Mouse (Mus musculus) 3134 (cell line): ENCODE measurements at regions not wholly inside any gene's neighbourhood (a gene's known extent, or its start where the extent isn't known, plus 50 kb on each side); places are given as distances from the start of the nearest gene placed in this dataset.

ENCODE experiments used
- DNase-seq: peaks from one replicate; pipeline ENCODE4 v3.0.0-alpha.2; 2011; ENCODE audit warnings: low spot score; ENCODE audit not compliant: insufficient read length; ENCODE audit errors: extremely low read depth

DNA sequence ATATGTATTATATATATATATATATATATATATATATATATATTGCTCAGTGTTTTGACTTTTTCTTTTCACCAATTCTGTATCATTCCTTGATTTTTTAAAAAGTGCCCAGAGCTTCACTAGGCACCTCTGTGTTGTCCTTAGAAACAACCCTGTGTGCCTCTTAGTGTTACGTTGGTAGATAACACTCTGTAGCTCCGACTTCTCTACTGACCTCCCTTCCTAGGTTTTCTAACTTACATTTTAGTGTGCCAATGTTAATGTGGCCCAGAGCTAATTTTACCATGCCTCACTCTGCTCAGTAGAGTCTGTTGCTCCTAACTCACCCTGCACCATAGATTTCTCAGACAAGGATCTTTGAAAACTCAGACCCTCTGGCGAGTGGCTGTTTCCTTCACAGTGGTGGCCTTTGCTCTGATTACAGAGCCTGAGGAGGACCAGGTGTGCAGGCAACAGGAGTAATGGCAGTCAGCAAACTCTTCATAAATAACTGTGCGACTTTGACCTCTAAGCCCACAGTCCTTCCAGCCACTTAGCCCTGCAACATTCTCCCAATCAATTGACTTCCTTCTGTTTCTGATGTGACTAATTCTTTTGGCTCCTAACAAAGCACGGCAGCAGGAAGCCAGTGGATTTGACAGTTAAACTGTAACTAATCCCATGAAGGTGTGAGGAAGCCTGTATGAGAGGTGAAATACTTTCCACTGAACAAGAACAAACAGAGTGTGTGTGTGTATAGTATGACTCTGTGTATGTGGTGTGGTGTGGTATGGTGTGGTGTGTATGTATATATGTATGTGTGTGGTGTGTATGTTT, 53.6 kb upstream of the Actr3 start:
- DNase-seq: no peak

DNA sequence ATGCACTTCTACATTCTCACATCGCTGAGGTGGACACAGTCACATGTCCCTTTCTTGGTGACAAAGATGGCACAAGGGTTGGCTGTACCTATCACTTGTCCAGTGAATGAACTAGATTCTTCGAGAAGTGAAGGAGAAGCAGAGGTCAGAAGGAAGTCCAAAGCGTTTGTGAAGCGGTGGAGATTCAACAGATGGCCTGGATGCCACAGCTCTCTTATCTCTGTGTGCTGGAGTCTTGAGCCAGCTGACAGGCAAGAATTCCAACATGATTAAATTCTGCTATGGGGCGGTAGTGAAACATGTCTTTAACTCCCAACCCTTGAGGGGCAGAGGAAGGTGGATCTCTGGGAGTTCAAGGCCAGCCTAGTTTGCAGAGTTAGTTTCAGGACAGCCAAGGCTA, 55.5 kb upstream of the Actr3 start:
- DNase-seq: no peak

DNA sequence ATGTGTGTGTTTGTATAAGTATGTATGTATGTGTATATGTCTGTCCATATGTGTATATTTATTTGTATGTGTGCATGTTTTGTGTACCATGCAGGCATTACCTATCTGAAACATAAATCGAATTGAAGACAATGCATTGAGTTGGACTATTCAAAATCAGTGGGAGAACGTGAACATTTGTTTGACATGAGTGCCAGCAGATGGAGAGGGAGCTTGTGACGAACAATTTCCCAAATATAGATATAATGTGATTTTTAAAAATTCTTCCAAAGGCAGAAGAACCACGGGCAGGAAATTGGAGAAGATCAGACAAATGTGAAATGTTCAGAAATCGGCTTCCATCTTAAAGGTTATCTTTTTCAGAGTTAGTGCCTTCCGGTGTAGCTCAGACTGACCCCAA, 59.1 kb upstream of the Actr3 start:
- DNase-seq: no peak

DNA sequence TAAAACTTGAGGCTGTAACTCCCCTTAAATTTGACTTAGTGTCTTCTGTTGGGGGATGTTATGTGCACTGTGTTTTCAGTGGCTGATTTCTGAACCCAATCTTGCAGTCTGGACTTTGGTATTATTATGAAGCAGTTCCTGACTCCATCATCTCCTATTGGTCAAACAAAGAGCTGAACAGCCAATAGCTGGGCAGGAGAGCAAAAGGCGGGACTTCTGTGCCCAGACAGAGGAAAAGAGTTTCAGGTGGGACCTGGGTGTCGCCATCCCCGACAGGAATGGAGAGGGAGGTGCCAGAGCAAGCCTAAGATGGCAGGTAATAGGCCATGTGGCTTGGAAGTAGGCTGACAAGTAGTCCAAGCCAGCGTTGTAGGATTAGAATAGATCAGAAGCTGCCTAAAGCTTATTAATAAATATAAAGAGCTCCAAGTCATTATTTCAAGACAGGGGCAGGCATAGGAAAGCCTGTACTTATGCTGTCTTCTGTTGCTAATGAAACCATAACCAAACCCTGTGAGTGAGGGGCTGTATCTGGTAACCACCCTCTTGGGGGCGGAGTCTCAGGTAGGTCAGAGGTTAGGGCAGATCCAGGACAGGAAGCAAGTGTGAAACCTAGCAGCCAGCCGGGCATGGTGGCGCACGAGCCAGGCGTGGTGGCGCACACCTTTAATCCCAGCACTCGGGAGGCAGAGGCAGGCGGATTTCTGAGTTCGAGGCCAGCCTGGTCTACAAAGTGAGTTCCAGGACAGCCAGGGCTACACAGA, 60.0 kb upstream of the Actr3 start:
- DNase-seq: no peak

DNA sequence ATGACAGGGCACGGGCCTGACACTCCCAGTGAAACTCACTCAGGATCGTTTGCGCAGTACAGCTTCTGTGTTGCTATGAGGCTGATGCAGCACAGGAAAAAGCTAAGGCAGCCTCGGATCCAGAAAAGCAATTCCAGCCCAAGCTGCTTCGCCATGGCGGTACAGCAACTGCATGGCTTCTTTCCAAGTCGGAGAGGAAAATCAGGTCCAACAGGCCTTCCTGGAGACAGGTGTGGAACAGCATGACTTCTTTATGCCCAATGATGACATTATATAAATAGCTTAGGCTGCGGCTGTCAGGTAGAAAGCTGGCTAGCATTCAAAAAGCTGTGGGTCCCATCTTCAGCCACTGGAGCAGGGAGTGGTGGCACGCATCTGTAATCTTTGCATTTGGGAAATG, 61.5 kb upstream of the Actr3 start:
- DNase-seq: no peak

DNA sequence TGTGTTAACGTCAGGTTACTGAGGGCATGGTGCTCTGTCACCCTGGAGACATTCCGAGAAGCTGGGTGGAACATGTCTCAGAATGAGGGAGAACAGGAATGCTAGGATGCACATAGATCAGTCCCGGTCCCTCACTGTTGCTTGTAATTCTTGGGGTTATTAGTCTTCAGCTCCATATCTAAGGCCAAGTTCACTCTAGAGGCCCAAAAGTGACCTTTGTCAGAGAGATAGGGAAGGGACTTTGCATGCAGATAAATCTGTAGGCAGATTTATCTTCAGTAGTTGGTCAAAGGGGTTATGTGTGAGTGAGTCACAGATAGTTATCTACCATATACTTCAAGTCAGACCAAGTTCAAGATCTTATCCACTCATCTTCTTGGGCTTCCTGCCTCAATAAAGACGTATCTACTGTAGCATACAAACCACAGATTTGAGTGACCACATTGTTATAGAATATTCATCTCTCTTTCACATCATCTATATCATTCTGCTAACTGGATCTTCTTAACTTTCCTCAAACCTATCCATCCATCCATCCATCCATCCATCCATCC, 58.4 kb upstream of the Slc35f5 start:
- DNase-seq: no peak

DNA sequence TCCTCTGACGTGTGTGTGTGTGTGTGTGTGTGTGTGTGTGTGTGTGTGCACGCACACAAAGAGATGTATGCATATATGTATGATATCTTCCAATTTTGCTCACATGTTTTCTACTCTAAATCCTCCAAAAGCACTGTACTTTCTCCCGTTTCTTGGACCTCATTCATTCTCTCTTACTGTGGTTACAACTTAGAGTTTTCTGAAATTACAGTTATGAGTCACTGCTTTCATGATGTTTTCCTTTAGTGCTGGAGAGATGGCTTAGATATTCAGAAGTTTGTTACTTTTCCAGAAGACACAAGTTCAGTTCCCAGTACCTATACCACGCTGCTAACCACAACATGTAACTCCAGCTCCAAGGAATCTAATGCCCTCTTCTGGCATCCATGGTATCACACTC, 56.5 kb upstream of the Slc35f5 start:
- DNase-seq: peak; percentile 16

DNA sequence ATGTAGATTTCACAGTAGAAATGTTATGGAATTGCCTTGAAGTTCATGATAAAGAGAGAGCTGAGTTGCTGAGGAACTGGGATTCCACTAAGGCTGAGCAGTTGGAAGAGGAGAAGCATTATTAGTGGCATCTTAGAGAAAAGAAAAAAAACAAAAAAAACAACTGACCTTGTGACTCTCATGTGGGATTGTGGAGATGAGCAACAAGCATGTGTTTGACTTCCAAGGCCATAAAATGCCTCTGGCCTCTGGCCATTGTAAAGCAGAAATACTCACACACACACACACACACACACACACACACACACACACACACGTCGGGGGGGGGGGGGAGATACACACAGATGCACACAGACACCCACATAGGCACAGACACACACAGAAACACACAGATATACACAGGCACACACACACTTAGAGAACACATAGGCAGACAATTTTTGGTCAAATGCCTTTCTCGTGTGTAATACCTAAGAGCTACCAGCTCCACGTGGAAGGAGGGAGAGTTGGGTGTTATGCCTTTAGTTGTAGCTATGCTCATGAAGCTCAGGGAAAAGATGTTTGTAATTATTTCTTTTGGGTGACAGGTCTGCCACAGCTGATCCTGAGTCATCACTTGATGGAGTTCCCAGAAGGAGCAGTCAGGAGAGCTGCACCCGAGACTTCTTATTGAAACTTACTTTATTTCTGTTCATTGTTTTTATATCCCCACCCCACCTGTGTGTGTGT, 52.4 kb upstream of the Slc35f5 start:
- peak; percentile 53 for DNase-seq

DNA sequence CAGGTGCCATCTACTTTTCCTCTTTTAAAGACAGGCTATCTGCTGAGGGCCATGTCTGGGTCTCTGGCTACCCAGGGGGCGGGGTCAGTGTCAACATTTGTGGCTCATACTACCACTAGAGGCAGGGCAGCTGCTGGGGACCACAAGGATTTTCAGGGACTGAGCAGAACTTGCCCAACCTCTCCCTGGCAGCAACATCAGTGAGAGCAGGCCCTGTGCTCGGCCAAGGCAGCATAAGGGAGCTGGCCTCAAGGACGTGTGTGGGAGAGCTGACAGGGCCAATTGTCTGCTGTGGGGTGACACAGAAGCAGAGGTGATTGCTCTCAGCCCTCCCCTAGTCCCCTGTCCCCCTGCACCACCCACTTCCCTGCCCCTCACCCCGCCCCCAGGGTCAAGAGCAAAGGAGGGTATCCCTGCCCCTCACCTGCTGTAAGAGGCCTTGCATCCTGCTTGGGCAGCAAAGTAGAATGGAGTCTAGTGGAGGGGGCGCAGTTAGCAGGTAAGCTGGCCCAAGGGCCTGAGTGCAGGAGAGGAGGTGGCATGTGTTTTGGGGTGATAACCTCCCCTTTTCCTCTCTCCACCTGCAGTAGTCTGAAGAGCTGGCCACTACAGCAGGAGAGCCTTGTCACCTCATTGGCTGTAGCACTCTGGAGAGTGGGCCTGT, 51.7 kb upstream of the Slc35f5 start:
- peak; percentile 58 for DNase-seq
